Mouse (Mus musculus): ENCODE measurements around the gene Itih5.
A peak's percentile ranks its signal among the peaks of the same experiment; 100 is the strongest.

Itih5 gene

DNA sequence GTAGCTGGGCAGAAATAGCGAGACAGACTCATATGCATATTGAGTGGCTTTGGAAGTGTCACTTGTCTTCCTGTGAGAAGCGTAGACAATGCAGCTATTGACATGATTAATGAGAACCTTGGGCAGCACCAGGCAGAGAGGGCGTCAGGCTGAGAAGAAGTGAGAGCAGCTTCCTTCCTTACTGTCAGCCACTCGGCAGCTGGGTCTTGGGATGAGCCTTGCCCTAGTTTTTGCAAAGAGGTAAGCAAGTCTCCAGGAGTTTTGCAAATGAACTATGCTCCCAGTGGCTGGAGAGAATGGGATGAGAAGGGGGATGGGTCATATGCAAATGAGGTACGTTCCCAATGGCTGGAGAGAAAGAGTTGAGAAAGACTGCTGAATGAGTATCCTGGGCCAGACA, 109.4 kb downstream of the Itih5 start:
- DNase-seq: peak; percentile 20 to 30

DNA sequence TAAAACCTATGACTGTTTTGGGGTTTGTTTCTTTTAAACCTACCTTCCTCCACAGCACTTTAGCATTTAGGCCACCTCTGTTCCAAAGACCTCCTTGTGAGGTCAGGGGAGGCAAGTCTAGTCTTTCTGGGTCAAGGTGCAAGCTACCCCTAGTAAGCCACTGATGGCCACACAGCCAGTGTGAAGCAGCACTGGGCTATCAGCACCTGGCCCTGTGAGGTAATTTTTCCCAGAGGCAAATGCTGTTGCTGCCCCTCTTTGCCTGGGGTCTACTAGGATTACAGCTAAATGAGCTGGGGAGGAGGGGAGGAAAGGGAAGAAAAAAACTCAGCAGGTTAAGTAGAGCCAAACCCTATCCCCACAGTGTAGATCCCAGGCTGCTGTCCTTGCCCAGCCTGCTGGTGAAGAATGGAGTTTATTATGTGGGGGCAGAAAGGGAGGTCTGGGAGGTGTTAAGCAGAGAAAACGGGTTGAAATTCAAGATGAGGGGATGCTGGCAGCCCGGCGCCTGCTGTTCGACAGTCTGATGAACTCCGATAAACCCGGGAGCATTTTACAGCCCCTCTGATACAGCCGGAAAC, 110.6 kb downstream of the Itih5 start:
- DNase-seq: no peak

DNA sequence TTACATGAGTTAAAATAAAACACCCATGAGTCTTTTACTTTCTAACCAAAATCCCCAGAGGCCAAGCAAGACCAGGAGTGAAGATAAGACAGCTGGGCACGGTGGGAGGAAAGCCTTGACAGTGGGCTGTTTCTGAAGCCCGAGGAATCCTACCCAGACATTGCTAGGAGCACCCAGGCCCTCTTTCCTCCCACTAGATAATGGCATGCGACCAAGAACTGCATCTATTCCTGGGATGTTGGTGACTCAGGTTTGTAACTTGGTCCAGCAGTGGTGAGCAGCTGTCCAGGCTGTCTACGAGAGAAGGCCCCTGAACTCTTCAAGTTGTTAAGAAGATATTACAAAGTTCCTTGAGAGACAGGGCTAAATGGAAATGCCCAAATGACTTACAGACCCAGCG, 112.5 kb downstream of the Itih5 start:
- no peak for DNase-seq

DNA sequence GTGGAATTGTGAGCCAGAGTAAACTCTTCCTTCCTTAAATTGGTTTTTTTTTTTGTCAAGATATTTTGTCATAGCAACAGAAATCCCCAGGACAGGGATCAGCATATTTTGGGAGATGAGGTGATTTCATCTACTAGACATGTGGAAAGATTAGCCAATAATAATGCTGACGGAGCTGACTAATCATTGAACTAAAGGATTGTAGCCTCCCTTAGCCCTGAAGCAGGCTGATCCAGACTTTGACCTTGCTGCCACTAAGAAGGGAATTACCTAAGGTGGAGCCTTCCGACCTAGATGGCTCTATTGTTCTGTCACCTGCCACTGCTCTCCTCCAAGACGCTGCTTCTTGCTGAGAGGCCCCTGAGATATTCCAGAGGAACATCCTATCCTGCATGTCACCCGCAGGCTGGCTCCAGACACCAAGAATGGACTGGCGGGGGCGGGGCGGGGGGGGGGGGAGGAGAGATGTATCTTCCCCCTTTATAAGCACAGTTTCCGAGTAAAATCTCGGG, 119.3 kb downstream of the Itih5 start:
- DNase-seq: peak; percentile 27 to 59

DNA sequence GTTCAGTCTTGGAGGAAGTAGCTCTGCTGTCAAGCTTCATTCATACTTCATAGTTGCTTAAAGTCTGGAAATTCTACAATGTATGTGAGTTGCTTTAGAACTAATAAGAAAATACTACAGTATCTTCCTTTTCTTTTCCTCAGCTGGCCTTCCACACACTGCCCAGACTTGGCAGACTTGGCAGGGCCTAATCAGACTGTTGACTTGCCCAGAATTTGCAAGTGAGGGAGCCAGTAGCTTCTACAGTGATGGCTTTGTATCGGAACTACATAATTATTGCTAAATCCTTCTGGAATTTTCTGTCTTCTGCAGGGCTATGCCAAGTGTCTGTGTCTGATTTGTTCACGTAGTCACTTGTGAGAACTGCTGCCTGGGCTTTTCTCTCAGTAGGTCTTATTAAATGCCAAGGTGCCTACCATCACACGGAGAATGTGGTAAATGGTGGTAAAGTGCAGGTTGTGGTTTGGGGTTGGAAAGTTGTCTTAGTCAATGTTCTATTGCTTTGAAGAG, 120.2 kb downstream of the Itih5 start:
- no peak for DNase-seq

DNA sequence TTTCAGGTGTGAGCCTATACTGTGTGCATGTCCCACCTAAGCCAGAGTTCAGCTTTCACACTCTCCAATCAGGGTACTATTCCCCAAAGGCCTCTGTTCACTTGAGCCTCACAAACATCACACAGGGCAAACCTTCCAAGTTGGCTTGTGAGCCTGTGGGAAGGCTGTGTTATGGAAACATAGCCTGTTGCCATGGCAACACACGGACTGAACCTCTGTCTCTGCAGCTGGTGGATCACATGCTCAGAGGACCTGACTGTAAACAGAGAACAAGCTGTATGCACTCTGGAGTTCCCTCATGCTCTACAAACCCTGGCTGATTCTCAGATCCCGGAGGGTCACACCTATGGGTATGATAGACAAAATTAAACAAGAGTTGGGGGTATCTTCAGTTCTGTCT, 122.8 kb downstream of the Itih5 start:
- DNase-seq: peak; percentile 33 to 45

DNA sequence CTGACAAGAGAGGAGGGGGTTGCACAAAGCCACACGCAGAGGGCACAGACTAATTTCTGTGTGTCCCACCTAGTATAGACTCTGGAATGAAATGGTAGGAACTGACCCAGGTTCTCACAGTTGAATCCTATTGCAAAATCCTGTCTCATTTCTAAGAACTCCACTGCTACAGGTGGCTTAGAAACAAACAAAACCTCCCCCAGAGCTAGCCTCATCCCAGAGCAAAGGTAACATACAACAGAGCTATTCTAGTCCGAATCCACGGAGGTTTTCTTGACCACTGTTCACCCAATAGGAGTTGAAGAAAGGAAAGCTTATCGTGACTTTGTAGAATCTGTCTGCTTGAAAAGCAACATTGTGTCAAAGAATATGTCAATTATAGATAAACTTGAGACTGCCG, 130.3 kb downstream of the Itih5 start:
- DNase-seq: no peak

DNA sequence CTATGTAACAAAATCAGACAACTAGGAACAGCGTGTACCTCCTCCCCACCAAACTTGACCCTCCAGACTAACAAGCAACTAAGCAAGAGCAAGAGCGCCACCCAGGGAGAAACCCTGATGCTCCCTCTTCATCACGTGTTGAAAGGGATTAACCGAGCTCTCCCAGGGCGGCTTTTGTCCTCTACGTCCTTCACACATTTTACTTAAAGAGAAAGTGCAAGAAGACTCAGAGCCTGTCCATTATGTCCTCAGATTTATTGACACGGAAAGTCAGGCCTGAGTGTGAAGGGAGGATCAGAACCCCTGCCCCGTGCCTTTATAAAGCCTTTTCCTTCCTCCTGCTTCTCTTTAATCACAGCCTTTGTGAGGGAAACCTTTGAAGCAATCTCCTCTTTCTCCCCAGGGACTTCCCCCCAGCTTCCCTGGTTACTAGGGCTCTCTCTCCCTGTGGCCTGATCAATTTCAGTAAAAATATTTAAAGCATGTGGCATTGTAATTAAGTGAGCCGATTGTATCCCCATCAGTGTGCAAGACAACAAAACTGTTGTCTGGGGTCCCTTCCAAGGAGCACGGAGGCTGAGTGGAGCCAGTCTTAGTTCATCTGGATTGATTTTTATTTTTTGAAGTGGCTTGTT, 131.4 kb downstream of the Itih5 start:
- DNase-seq: peak; percentile 69 to 76

DNA sequence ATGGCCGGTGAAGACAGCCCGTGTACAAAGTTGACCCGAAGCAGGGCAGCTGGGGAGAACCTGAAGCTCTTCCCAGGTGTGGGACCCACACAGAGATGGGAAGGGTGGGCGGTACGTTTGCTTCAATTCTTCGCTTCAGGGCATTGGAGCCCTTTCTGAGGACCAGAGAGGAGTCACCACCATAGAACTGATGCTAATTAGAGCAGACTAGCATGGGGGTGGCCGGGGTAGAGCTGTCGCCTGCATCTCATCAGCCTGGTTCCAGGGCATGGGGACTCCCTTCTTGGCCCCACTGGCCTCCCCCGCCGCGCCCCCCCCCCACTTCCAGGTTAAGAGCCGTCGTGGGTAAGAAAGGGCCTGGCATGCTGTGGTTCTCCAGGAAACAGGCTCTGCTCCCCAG, 132.6 kb downstream of the Itih5 start:
- no peak for DNase-seq

DNA sequence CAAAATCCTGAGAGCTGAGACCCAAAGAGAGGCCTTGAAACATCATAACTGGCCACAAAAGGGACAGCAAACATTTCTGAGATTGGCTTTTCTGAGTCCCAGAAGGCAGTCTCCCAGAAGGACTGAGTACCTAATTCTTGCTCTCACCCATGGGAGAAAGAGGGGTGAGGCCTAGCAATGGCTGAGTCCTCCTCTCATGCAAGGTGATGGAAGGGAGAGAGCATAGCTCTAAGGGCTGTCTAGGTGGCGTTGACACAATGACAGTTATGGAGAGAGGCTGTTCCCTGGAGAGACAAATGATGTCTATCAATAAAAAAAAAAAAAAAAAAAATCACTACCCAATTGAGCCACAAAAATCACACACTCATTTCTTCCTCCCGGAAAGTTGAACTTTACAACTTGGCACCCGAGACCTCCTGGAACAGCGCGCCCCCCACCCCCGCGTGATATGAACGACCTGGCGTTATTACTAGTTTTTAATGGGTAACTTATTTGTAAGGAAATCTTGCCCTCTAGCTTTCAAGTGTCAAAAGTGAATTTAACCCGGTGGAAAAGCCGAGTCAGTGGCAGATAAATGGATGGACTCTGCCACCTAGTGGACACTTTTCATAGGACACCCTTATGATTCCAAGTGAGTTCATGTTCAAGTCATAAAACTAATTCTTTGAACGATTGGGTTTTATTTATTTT, 134.9 kb downstream of the Itih5 start:
- DNase-seq: peak; percentile 76 to 85

DNA sequence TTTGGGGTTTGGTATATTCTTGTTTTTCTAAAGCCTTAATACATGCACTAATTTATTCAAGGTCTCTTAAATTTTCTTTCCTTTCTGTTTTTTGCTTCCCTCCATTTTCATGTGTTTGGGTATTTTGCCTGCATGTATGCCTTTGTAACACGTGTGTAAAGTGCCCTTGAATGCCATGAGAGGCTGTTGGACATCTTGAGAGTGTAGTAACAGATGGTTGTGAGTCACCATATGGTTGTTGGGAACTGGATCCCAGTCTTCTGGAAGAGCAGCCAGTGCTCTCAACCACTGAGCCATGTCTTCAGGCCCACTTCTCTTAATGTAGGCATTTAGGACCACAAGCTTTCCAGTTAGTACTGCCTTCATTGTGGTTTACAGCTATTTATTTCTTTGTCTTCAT, 135.5 kb downstream of the Itih5 start:
- DNase-seq: no peak

DNA sequence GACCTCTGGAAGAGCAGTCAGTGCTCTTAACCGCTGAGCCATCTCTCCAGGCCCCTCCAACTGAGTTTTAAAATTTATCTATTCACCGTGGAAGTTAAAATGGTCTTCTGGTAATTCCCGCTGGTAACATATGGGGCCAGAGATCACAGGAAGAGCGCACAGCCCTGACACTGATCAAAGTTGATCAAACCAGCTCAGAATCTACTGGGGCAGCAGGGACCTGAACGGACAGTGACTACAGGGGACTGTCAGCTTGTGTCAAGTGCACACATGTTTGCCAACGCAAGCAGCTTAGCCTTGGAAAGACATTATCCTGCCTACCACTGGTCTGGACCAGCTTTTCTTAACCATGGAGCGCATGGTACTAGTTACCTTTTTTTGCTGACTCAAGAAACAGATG, 136.7 kb downstream of the Itih5 start:
- DNase-seq: peak in 1 of 2 experiments; percentile 20

DNA sequence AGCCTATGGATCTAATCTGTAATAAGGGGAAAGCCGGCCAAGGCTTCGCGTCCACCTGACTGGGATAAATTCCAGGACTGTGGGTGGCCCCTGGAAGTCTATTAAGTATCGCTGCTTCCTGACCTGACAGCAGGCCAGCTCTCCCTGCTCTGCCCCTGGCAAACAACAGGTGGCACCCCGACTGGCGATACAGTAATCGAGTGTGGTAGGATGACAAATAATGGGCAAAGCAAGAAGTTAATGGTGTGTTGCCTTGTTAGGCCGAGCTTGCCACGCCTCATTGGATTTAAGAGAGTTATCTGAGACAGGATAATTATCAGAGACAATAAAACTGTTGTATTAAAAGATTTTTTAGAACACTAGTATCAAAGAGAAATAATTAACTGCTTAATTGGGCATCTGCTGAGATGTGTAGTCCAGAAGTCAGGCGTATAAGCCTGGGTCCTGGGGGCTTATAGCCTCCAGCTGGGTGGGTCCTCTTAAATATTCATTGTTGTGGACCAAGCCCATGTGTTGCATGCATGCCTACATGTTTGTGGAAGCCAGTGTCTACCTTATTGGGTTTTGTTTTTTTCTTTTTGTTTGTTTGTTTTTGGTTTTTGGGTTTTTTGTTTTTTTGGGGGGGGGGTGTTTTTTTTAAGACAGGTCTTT, 140.3 kb downstream of the Itih5 start:
- DNase-seq: no peak

DNA sequence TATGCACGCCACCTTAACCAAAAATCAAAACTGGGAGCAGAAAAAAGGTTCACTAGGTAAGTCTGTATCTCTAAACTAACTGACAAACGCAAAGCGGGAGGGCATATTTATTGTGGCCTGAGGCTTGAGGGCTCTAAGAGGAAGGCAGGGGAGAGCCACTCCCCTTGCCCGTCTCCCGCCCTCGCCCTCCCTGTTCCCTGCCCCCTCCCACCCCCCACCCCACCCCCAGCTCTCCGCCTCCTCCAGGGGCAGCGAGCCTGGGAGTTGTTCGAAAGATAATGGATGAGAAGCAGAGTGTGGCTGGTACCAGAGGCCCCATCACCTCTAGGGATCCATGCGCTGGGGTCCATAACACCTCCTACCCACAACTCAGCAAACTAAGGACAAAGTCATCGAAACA, 142.5 kb downstream of the Itih5 start:
- no peak for DNase-seq

DNA sequence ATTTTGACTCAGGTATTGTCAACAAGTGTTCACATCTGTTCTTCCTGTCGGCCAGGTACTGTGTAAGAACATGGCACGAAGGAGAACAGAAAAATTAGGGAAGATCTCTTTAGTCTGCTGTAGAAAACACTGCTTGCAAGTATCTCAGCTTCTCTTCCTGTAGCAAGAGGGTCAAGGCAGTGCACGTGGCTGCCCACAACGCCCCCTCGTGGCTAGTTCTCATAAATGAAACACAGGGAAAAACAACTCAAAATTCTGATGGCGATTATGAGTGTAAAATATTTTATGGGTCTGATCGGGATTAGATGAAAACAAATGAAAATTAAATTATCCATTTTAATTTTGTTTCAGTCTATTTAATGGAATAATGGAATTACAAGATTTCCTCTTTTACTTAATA, 146.9 kb downstream of the Itih5 start:
- DNase-seq: no peak

DNA sequence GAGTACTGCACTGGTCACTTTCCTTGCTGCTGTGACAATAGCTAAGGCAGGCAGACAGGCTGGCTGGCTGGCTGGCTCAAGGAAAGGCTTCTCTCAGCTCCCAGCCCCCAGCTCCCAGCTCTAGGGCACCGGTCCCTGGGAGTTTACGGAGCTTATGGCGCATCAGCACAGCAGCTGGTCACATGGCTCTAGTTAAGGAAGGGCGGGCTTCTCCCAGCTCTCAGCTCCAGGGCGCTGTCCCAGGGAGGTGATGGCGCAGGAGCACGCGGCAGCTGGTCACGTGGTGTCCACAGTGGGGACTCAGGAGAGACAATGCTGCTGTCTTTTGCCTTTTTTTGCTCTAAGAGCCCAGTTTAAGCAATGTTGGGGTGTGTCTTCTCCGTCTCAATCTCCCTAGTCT, 147.4 kb downstream of the Itih5 start:
- no peak for DNase-seq

DNA sequence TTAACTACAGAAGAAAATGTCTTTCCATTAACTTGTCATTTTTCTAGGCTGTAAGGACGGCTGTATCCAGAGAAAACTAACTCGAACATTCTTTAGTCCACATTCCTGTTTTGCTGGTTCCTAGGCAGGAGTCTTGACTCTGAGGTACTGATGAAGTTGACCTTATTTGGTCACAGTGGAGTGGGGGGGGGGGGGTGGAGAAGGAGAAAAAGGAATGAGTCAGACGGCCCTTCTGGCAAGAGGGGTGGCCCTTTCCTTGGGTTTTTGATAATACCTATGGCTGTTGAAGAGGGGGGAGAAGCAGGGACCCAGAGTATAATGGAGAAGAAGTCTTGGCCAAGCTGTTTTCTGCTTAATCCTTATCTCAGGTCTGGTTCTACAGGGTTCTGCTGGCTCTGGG, 148.0 kb downstream of the Itih5 start:
- DNase-seq: no peak

DNA sequence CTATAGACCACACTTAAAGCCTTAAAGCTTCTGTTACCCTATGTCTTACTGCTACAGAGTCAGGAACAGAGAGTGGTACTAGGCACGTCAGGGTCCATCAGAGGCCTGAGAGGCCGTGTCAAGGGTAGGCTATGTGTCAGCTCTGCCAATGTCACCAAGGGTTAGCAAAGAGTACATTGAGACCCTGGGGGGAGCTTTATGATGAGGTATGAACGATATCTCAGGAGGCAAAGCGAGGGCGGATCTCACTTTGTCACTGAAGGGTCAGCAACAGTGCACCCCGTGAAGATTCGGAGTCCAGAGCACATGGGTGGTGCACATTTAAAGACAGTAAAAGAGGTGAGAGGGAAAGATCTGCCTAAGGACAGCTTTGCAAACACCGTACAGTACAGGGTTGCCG, 148.6 kb downstream of the Itih5 start:
- no peak for DNase-seq

DNA sequence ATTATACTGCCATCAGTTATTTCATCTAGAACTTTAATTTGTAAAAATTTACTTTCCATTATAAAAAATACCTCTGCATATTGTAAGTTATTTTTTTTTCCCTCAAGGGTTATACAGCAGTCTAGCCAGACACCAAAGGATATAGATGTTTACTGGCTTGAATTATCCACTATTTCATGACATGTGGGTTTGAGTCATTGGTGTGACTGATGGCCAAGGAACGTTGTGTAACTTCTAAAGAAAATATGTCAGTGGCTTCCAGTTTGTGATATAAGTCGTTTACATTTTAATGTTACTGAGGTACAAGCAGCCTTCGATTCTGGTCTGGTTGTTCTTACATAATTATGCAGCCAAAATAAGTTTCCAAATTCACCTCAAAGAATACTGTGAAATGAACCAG, 151.5 kb downstream of the Itih5 start:
- no peak for DNase-seq
